Mouse (Mus musculus): ENCODE results near the gene Men1. TPM values are rescaled to one million over a fixed set of nuclear protein-coding genes. Genes with fewer than 3 reads are reported as not detected.

Men1 gene
- polyA plus RNA-seq, 1 experiment from 2014 or later = 91.6 TPM

GRCm38 (mm10) chr19:6352107-6352505 lies 17.3 kb downstream of the Men1 start:
- no peak overlapping the region for H3K4me2 ChIP-seq
- no peak overlapping the region for H3K4me3 ChIP-seq
- no peaks in the 10 kb centered on the region for H3K27me3 ChIP-seq
- no peak overlapping the region; the same call in 1 of the 2 replicates for H3K9ac ChIP-seq
- no peaks in the 10 kb centered on the region for H3K9me3 ChIP-seq
- no peak for ATAC-seq (ENCODE audit: insufficient number of reproducible peaks, insufficient read depth, low FRiP score, low TSS enrichment, low read depth)
- peaks cover 35% of the 10 kb centered on the region for H3K36me3 ChIP-seq
- H3K4me1 ChIP-seq = peaks cover 17% of the 10 kb centered on the region
- H3K27ac ChIP-seq = no peak overlapping the region
- 79% methylated on average over 2 of the region's 2 CpGs for WGBS

GRCm38 (mm10) chr19:6354030-6354429 lies 19.3 kb downstream of the Men1 start:
- Histone ChIP-seq H3K36me3 (peaks cover 31% of the 10 kb centered on the region), H3K9ac (no peak overlapping the region), H3K4me2 (no peak overlapping the region), H3K4me3 (no peak overlapping the region), H3K4me1 (peaks cover 12% of the 10 kb centered on the region), H3K27me3 (no peaks in the 10 kb centered on the region), H3K9me3 (no peaks in the 10 kb centered on the region), H3K27ac (no peak overlapping the region)
- WGBS = 80% methylated on average over 7 of the region's 7 CpGs
- ATAC-seq (ENCODE audit: insufficient number of reproducible peaks, insufficient read depth, low FRiP score, low TSS enrichment, low read depth) = no peak

- Histone ChIP-seq H3K4me2 (no peak overlapping the region), H3K9ac (no peak overlapping the region), H3K27ac (no peak overlapping the region), H3K27me3 (no peaks in the 10 kb centered on the region), H3K4me1 (peaks cover 15% of the 10 kb centered on the region), H3K4me3 (no peak overlapping the region), H3K9me3 (no peaks in the 10 kb centered on the region), H3K36me3 (peaks cover 22% of the 10 kb centered on the region)
- 95% methylated on average over 3 of the region's 3 CpGs for WGBS
- no peak for ATAC-seq (ENCODE audit: insufficient number of reproducible peaks, insufficient read depth, low FRiP score, low TSS enrichment, low read depth)
Measured at GRCm38 (mm10) chr19:6361291-6361690, 26.5 kb downstream of the Men1 start.

GRCm38 (mm10) chr19:6363091-6363410 lies 28.3 kb downstream of the Men1 start:
- Histone ChIP-seq H3K27me3 (no peaks in the 10 kb centered on the region), H3K36me3 (peaks cover 39% of the 10 kb centered on the region), H3K4me3 (peak overlapping the region; percentile 98), H3K9me3 (no peaks in the 10 kb centered on the region), H3K4me2 (peak overlapping the region; percentile 66), H3K4me1 (peaks cover 24% of the 10 kb centered on the region), H3K9ac (peak overlapping the region; percentile 99), H3K27ac (peak overlapping the region; percentile 49)
- 2% methylated on average over 11 of the region's 11 CpGs for WGBS
- no peak for ATAC-seq (ENCODE audit: insufficient number of reproducible peaks, insufficient read depth, low FRiP score, low TSS enrichment, low read depth)

- Histone ChIP-seq H3K9me3 (no peaks in the 10 kb centered on the region), H3K4me3 (peak within 1 kb of the TSS; percentile 98), H3K36me3 (peaks cover 42% of the 10 kb centered on the region), H3K9ac (peak within 1 kb of the TSS; percentile 99), H3K27me3 (no peaks in the 10 kb centered on the region), H3K4me2 (peak within 1 kb of the TSS; percentile 81), H3K4me1 (peaks cover 24% of the 10 kb centered on the region), H3K27ac (peak within 1 kb of the TSS; percentile 98)
- WGBS = under 1% methylated on average over 85 of the region's 85 CpGs
- peak; percentile 99 for ATAC-seq (ENCODE audit: insufficient number of reproducible peaks, insufficient read depth, low FRiP score, low TSS enrichment, low read depth)
Measured at GRCm38 (mm10) chr19:6363411-6364240, 28.8 kb downstream of the Men1 start, which contains the start of gene Sf1. TSS of gene Sf1 (plus strand) at chr19:6363690.

GRCm38 (mm10) chr19:6364317-6364725 lies 29.5 kb downstream of the Men1 start:
- H3K4me1 ChIP-seq = peaks cover 24% of the 10 kb centered on the region
- peaks cover 45% of the 10 kb centered on the region for H3K36me3 ChIP-seq
- H3K9me3 ChIP-seq = no peaks in the 10 kb centered on the region
- H3K27ac ChIP-seq = peak overlapping the region; percentile 98
- no peak for ATAC-seq (ENCODE audit: insufficient number of reproducible peaks, insufficient read depth, low FRiP score, low TSS enrichment, low read depth)
- peak overlapping the region; percentile 81 for H3K4me2 ChIP-seq
- H3K4me3 ChIP-seq = peak overlapping the region; percentile 98
- H3K27me3 ChIP-seq = no peaks in the 10 kb centered on the region
- peak overlapping the region; percentile 99 for H3K9ac ChIP-seq
- under 1% methylated on average over 55 of the region's 55 CpGs for WGBS

GRCm38 (mm10) chr19:6364842-6365241 lies 30.1 kb downstream of the Men1 start:
- peak overlapping the region; percentile 99 for H3K9ac ChIP-seq
- H3K4me2 ChIP-seq = peak overlapping the region; percentile 81
- WGBS = 3% methylated on average over 2 of the region's 2 CpGs
- H3K36me3 ChIP-seq = peaks cover 51% of the 10 kb centered on the region
- H3K27me3 ChIP-seq = no peaks in the 10 kb centered on the region
- ATAC-seq (ENCODE audit: insufficient number of reproducible peaks, insufficient read depth, low FRiP score, low TSS enrichment, low read depth) = no peak
- no peak overlapping the region for H3K27ac ChIP-seq
- H3K4me3 ChIP-seq = peak overlapping the region; percentile 98
- H3K4me1 ChIP-seq = peaks cover 24% of the 10 kb centered on the region
- H3K9me3 ChIP-seq = no peaks in the 10 kb centered on the region

- ATAC-seq (ENCODE audit: insufficient number of reproducible peaks, insufficient read depth, low FRiP score, low TSS enrichment, low read depth) = no peak
- peaks cover 16% of the 10 kb centered on the region for H3K4me1 ChIP-seq
- 82% methylated on average over 2 of the region's 2 CpGs for WGBS
- H3K27me3 ChIP-seq = no peaks in the 10 kb centered on the region
- no peak overlapping the region for H3K4me3 ChIP-seq
- H3K36me3 ChIP-seq = peaks cover 95% of the 10 kb centered on the region
- H3K9me3 ChIP-seq = no peaks in the 10 kb centered on the region
- H3K4me2 ChIP-seq = no peak overlapping the region
- H3K9ac ChIP-seq = no peak overlapping the region
- no peak overlapping the region for H3K27ac ChIP-seq
Measured at GRCm38 (mm10) chr19:6370175-6370574, 35.4 kb downstream of the Men1 start.

GRCm38 (mm10) chr19:6372433-6372832 lies 37.7 kb downstream of the Men1 start:
- no peak overlapping the region for H3K4me2 ChIP-seq
- WGBS = 96% methylated on average over 3 of the region's 3 CpGs
- no peaks in the 10 kb centered on the region for H3K9me3 ChIP-seq
- no peak for ATAC-seq (ENCODE audit: insufficient number of reproducible peaks, insufficient read depth, low FRiP score, low TSS enrichment, low read depth)
- no peak overlapping the region for H3K4me3 ChIP-seq
- H3K4me1 ChIP-seq = peaks cover 1% of the 10 kb centered on the region; the same call in 1 of the 2 replicates
- no peak overlapping the region for H3K9ac ChIP-seq
- no peaks in the 10 kb centered on the region for H3K27me3 ChIP-seq
- H3K27ac ChIP-seq = no peak overlapping the region
- peaks cover 95% of the 10 kb centered on the region for H3K36me3 ChIP-seq

- ATAC-seq (ENCODE audit: insufficient number of reproducible peaks, insufficient read depth, low FRiP score, low TSS enrichment, low read depth) = peak; percentile 54; the same call in 1 of the 2 replicates
- WGBS = 69% methylated on average over 12 of the region's 12 CpGs
- Histone ChIP-seq H3K27ac (no peak overlapping the region), H3K9me3 (no peaks in the 10 kb centered on the region), H3K9ac (no peak overlapping the region), H3K4me3 (no peak overlapping the region), H3K27me3 (no peaks in the 10 kb centered on the region), H3K4me1 (no peaks in the 10 kb centered on the region), H3K4me2 (no peak overlapping the region), H3K36me3 (peaks cover 96% of the 10 kb centered on the region)
Measured at GRCm38 (mm10) chr19:6373539-6374400, 39.0 kb downstream of the Men1 start.

- Histone ChIP-seq H3K9ac (no peak overlapping the region), H3K4me1 (no peaks in the 10 kb centered on the region), H3K4me2 (no peak overlapping the region), H3K4me3 (no peak overlapping the region), H3K36me3 (peaks cover 98% of the 10 kb centered on the region), H3K27me3 (no peaks in the 10 kb centered on the region), H3K9me3 (no peaks in the 10 kb centered on the region), H3K27ac (no peak overlapping the region)
- 97% methylated on average over 10 of the region's 10 CpGs for WGBS
- no peak for ATAC-seq (ENCODE audit: insufficient number of reproducible peaks, insufficient read depth, low FRiP score, low TSS enrichment, low read depth)
Measured at GRCm38 (mm10) chr19:6374571-6374970, 39.8 kb downstream of the Men1 start.
